Mouse (Mus musculus): Measurements from ENCODE around the gene Pias4. TPM values are rescaled to one million over a fixed set of nuclear protein-coding genes. Genes with fewer than 3 reads are reported as not detected.

Gene Pias4
- polyA plus RNA-seq, 1 experiment from 2014 or later = 60.9 TPM

DNA sequence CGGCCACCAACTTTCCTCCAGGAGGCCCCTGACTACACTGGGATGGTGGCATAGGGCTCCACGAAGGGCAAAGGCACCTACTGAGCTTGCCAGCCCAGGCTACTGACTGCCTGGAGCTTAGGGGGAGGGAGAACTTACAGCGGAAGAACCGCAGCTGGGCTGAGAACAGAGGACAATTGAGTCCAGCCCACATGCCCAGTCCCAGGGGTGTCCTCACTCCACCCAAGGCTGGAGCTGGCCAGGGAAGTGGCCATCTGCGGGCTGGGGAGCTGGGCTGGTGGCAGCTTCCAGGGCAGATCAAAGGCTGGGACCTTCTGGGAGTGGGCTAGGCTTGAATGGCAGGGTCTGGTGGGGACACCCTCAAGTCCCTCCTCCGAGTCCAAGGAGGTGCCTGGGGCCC, 13.0 kb downstream of the Pias4 start:
- no peaks in the 10 kb centered on the region for H3K4me1 ChIP-seq (replicated peaks)
- no peak overlapping the region for H3K9ac ChIP-seq (replicated peaks)
- H3K27me3 ChIP-seq = no peaks in the 10 kb centered on the region
- no peaks in the 10 kb centered on the region for H3K9me3 ChIP-seq
- no peak overlapping the region for H3K4me2 ChIP-seq (replicated peaks)
- no peak for ATAC-seq
- H3K4me3 ChIP-seq (replicated peaks) = no peak overlapping the region
- 84% methylated on average over 6 of the region's 6 CpGs for WGBS
- H3K36me3 ChIP-seq = peaks cover 78% of the 10 kb centered on the region
- no peak overlapping the region for H3K27ac ChIP-seq

DNA sequence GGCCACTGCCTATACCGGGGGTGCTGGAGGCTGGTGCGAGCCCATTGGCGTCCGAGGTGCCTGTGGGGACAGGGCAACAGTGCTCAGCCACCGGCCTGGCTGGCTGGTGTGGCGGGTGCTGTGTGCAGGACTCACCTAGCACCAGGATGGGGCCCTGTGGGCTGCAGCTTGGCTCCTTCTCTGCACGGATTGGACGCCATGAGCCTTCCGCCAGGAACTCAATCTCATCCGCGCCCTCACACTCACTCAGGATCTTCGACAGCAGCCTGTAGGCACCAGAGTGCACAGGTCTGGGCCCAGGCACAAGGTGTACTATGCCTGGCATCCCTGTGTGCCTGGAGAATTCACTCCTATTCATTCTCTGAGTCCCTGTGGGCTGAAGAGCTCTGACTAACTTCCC, 13.4 kb downstream of the Pias4 start:
- Histone ChIP-seq H3K9me3 (no peaks in the 10 kb centered on the region), H3K27me3 (no peaks in the 10 kb centered on the region), H3K36me3 (peaks cover 81% of the 10 kb centered on the region), H3K27ac (no peak overlapping the region), H3K4me1 (replicated peaks) (no peaks in the 10 kb centered on the region), H3K9ac (replicated peaks) (no peak overlapping the region), H3K4me2 (replicated peaks) (no peak overlapping the region), H3K4me3 (replicated peaks) (no peak overlapping the region)
- ATAC-seq = no peak
- 97% methylated on average over 12 of the region's 12 CpGs for WGBS

DNA sequence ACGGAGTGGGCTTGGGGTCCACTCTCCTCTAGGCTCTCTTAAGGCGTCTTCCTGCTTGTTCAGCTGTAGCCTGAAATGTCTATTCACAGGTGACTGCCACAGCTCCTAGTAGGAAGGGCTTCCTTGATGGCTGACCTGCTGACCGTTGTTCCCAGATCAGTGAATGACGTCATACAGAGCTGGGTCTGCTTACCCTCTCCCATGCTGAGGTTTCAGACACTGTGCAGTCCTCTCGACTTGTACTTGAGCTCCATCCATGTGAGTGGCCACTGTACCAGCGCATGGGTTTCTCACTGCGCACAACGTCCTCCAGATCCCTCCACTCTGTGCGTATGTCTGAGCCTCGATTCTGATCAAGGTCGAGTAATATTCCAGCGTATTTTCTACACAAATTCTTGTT, 15.1 kb downstream of the Pias4 start:
- WGBS = 83% methylated on average over 12 of the region's 12 CpGs
- Histone ChIP-seq H3K9me3 (no peaks in the 10 kb centered on the region), H3K4me2 (replicated peaks) (no peak overlapping the region)

DNA sequence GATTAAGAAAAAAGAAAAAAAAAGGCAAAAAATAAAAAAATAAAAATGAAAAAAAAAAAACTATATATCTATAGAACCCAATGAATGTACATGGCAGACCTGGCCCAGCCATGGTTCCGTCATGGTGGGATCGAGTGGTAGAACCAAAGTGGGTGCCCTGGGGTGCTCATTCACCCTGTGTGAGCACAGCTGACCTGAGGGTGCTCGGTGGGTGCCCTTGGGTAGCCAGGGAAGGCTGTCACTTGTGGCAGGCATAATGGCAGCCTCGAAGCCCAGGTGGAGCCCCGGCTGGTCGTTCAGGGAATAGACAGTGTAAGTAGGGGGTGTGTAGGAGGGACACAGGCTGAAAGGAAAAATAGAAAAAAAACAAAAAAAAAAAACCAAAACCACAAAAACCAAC, 16.5 kb downstream of the Pias4 start:
- no peaks in the 10 kb centered on the region for H3K4me1 ChIP-seq (replicated peaks)
- peaks cover 83% of the 10 kb centered on the region for H3K36me3 ChIP-seq
- H3K9me3 ChIP-seq = no peaks in the 10 kb centered on the region
- H3K4me3 ChIP-seq (replicated peaks) = no peak overlapping the region
- no peaks in the 10 kb centered on the region for H3K27me3 ChIP-seq
- WGBS = 73% methylated on average over 6 of the region's 6 CpGs
- no peak overlapping the region for H3K27ac ChIP-seq
- ATAC-seq = no peak
- H3K4me2 ChIP-seq (replicated peaks) = no peak overlapping the region
- H3K9ac ChIP-seq (replicated peaks) = no peak overlapping the region

More for the DNA sequence above, 15.1 kb downstream of the Pias4 start:
- Histone ChIP-seq H3K9ac (replicated peaks) (no peak overlapping the region), H3K36me3 (peaks cover 83% of the 10 kb centered on the region), H3K27me3 (no peaks in the 10 kb centered on the region), H3K4me1 (replicated peaks) (no peaks in the 10 kb centered on the region), H3K27ac (0 out of 2 replicates have a peak overlapping the region, but pooled peaks have one; percentile 19), H3K4me3 (replicated peaks) (no peak overlapping the region)
- ATAC-seq = no peak

DNA sequence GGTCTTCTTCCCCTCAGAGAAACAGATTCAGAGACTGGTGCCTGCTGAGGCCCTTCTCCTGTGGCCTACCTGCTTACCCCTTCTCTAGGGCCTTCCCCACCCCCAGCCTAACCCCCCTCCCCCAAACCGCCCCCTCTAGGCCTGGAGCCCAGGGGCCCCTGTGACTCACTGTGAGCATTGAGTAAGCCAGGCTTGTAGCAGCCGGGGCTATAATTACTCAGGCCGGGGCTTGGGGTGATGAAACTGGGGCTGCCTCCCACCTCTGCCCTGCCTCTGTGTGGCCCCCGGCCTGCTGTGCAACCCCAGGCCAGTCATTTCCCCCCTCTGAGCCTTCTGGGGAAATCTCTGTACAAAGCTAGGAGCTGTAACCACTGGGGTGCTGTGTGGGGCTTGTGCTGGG, 21.4 kb downstream of the Pias4 start:
- no peaks in the 10 kb centered on the region for H3K9me3 ChIP-seq
- no peak overlapping the region for H3K27ac ChIP-seq
- no peak overlapping the region for H3K4me3 ChIP-seq (replicated peaks)
- no peak overlapping the region for H3K9ac ChIP-seq (replicated peaks)
- ATAC-seq = no peak
- H3K36me3 ChIP-seq = peaks cover 73% of the 10 kb centered on the region
- H3K27me3 ChIP-seq = no peaks in the 10 kb centered on the region
- H3K4me2 ChIP-seq (replicated peaks) = no peak overlapping the region
- peaks cover 16% of the 10 kb centered on the region for H3K4me1 ChIP-seq (replicated peaks)
- 89% methylated on average over 4 of the region's 4 CpGs for WGBS

DNA sequence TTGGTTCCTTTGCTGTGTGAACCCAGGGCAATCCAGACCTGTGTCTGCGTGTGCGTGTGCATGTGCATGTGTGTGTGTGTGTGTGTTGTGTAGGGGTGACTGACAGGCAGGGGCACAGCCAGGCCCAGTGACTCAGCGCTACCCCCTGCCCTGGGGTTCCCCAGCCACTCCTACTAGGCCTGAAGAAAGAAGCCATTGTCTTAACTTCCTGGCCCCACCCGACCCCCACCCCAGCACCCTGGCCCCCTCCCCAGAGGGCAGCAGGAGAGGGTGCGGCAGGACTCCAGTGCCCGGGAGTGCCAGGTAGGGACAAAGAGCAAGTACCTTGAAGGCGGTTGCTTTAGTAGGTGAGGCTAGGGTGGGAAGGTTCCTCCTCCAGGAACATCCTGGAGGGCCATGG, 21.9 kb downstream of the Pias4 start:
- H3K4me2 ChIP-seq (replicated peaks) = no peak overlapping the region
- ATAC-seq = no peak
- H3K36me3 ChIP-seq = peaks cover 73% of the 10 kb centered on the region
- no peak overlapping the region for H3K9ac ChIP-seq (replicated peaks)
- H3K27ac ChIP-seq = no peak overlapping the region
- H3K4me1 ChIP-seq (replicated peaks) = peaks cover 21% of the 10 kb centered on the region
- 92% methylated on average over 7 of the region's 7 CpGs for WGBS
- H3K9me3 ChIP-seq = no peaks in the 10 kb centered on the region
- H3K27me3 ChIP-seq = no peaks in the 10 kb centered on the region
- no peak overlapping the region for H3K4me3 ChIP-seq (replicated peaks)

DNA sequence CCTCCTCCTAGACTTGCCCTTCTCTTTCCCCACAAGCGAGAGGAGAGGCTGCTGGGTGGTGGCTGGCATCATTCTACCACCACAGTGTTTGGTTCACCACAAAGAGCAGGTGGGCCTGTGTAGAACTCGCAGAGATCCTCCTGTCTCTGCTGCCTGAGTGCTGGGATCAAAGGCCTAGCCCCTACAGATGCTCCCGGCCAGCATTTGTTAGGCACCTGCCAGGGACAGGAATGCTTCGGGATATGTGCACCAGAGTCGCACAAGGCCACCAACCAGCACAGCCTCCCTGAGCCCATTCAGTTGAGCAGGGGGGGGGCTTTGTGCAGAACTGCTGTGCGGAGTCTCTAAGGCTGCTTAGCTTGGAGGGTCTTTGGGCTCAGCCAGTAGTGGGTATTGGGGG, 22.4 kb downstream of the Pias4 start:
- Histone ChIP-seq H3K27me3 (no peaks in the 10 kb centered on the region), H3K4me1 (replicated peaks) (peaks cover 26% of the 10 kb centered on the region), H3K4me2 (replicated peaks) (no peak overlapping the region), H3K9ac (replicated peaks) (no peak overlapping the region), H3K27ac (no peak overlapping the region), H3K9me3 (no peaks in the 10 kb centered on the region), H3K4me3 (replicated peaks) (no peak overlapping the region), H3K36me3 (peaks cover 71% of the 10 kb centered on the region)
- 97% methylated on average over 6 of the region's 6 CpGs for WGBS
- no peak for ATAC-seq

DNA sequence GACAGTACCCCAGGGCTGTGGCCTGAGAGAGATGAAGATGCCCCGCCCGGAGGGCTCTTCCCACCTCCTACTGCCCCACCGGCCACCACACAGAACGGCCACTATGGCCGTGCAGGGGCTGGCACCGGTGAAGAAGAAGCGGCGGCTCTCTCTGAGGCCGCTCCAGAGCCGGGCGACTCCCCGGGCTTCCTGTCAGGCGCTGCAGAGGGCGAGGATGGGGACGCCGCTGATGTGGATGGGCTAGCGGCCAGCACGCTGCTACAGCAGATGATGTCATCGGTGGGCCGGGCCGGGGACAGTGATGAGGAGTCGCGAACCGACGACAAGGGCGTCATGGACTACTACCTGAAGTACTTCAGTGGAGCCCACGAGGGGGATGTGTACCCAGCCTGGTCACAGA, 23.1 kb downstream of the Pias4 start:
- Histone ChIP-seq H3K4me1 (replicated peaks) (peaks cover 32% of the 10 kb centered on the region), H3K4me2 (replicated peaks) (no peak overlapping the region), H3K27me3 (no peaks in the 10 kb centered on the region), H3K9ac (replicated peaks) (no peak overlapping the region), H3K36me3 (peaks cover 64% of the 10 kb centered on the region), H3K4me3 (replicated peaks) (no peak overlapping the region), H3K27ac (no peak overlapping the region), H3K9me3 (no peaks in the 10 kb centered on the region)
- WGBS = 96% methylated on average over 27 of the region's 27 CpGs
- no peak for ATAC-seq

DNA sequence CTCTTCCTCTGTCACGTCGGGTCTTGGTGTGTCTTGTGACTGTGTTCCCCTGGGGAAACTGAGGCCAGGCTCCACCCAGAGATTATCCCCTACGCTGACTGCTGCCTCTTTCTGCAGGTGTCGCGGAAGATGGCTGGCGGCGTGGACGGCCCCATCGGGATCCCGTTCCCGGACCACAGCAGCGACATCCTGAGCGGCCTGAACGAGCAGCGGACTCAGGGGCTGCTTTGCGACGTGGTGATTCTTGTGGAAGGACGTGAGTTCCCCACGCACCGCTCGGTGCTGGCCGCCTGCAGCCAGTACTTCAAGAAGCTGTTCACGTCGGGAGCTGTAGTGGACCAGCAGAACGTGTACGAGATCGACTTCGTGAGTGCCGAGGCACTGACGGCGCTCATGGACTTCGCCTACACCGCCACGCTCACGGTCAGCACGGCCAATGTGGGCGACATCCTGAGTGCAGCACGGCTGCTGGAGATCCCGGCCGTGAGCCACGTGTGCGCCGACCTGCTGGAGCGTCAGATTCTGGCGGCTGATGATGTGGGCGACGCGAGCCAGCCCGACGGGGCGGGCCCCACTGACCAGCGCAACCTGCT, 23.8 kb downstream of the Pias4 start:
- Histone ChIP-seq H3K4me2 (replicated peaks) (no peak overlapping the region), H3K9me3 (no peaks in the 10 kb centered on the region), H3K9ac (replicated peaks) (no peak overlapping the region), H3K4me1 (replicated peaks) (peaks cover 39% of the 10 kb centered on the region), H3K27me3 (no peaks in the 10 kb centered on the region), H3K27ac (no peak overlapping the region), H3K36me3 (peaks cover 57% of the 10 kb centered on the region), H3K4me3 (replicated peaks) (no peak overlapping the region)
- no peak for ATAC-seq
- WGBS = 95% methylated on average over 52 of the region's 52 CpGs

DNA sequence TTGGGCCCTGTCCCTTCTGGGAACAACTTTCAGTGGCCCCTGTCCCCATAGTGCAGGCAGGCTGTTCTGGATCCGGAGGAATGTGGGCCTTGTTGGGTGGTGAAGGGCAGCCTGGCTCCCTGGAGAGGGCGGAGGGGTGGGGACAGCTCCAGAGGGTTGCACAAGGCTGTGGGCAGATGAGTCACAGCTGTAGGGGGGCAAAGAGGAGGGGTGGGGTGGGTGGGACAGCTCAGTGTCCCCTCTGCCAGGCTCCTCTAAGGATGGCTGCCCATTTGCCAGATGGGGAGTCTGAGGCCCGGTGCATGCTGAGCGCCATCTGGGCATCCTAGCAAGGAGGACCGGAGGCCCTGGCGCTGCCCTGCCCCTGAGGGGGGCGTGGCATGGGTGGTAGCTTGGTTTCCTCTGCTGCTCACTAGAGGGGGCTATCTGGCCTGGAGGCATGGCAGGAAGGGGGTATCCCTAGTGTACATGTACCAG, 24.5 kb downstream of the Pias4 start:
- no peaks in the 10 kb centered on the region for H3K9me3 ChIP-seq
- peaks cover 47% of the 10 kb centered on the region for H3K4me1 ChIP-seq (replicated peaks)
- H3K36me3 ChIP-seq = peaks cover 50% of the 10 kb centered on the region
- H3K27me3 ChIP-seq = no peaks in the 10 kb centered on the region
- H3K9ac ChIP-seq (replicated peaks) = no peak overlapping the region
- ATAC-seq = no peak
- H3K4me3 ChIP-seq (replicated peaks) = no peak overlapping the region
- H3K4me2 ChIP-seq (replicated peaks) = no peak overlapping the region
- 90% methylated on average over 7 of the region's 7 CpGs for WGBS
- no peak overlapping the region; the same call in 1 of the 2 replicates for H3K27ac ChIP-seq

DNA sequence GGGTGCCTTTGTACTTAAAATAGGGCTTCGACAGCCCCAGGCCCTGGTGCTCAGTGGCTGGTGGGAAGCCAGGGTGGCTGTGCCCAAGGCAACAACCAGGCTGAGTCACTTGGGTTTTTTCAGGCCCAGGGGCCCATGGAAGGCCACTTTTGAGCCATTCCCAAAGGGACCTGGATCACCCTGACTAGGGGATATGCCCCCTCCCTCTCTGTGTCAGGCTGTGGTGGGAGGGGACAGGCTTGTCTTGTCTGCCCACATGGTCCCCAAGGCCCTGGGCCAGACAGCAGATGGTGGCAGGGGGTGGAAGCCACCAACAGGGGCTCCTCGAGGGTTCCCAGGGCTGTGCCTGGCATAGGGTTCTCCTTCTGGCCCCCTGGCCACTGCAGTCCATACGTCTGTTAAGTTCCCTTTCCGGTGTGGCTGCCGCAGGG, 25.2 kb downstream of the Pias4 start:
- Histone ChIP-seq H3K4me1 (replicated peaks) (peaks cover 50% of the 10 kb centered on the region), H3K27ac (peak overlapping the region; percentile 47; the same call in 1 of the 2 replicates)

DNA sequence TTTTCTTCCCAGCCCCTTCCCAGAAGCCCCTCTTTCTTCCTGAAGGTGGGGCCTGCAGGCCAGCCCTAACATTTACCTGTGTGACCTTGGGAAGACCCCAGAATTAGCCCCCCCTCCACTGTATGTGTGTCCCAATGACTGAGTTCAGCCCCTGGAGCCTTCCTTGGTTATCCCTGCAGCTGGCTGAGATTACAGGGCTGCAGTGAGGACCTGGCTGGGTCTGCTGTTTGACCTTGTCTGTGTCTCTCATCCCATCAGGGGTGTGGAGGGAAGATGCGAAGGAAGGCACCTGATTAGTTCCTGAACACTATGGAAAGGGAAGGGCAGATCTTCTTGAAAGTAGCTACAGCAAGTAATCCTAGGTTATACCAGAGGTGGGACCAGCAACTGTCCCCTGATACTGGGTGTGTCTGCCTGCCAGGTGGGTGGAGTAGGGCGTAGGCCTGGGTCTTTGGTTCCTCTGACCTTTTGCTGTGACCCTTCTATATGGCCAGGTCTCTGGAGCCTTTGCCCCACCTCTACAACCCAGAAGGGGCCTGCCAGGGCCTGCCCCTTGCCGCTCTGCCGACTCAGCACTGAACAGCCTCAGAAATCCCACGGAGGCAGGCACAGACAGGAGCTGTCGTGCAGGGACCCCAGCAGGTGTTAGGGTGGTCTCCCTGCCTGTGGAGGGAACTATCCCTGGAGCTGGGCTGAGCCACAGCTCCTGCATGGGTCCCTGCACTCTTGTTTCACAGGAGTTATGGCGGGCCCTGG, 26.1 kb downstream of the Pias4 start:
- H3K4me3 ChIP-seq (replicated peaks) = no peak overlapping the region
- H3K9me3 ChIP-seq = no peaks in the 10 kb centered on the region
- no peak overlapping the region for H3K27ac ChIP-seq
- no peak for ATAC-seq
- peaks cover 34% of the 10 kb centered on the region for H3K36me3 ChIP-seq
- H3K9ac ChIP-seq (replicated peaks) = peak overlapping the region; percentile 32; the same call in 1 of the 2 replicates
- WGBS = 85% methylated on average over 7 of the region's 7 CpGs
- no peaks in the 10 kb centered on the region for H3K27me3 ChIP-seq
- peaks cover 50% of the 10 kb centered on the region for H3K4me1 ChIP-seq (replicated peaks)
- H3K4me2 ChIP-seq (replicated peaks) = 0 out of 2 replicates have a peak overlapping the region, but pooled peaks have one; percentile 95

More for the DNA sequence above, 25.2 kb downstream of the Pias4 start:
- ATAC-seq = no peak
- 66% methylated on average over 5 of the region's 5 CpGs for WGBS
- Histone ChIP-seq H3K9me3 (no peaks in the 10 kb centered on the region), H3K9ac (replicated peaks) (peak overlapping the region; percentile 32; the same call in 1 of the 2 replicates), H3K36me3 (peaks cover 43% of the 10 kb centered on the region), H3K27me3 (no peaks in the 10 kb centered on the region), H3K4me3 (replicated peaks) (no peak overlapping the region), H3K4me2 (replicated peaks) (no peak overlapping the region)

All from midbrain, embryonic 13.5 days (tissue).